Mouse (Mus musculus): ENCODE data around the gene Krtap15. TPM values are rescaled to one million over a fixed set of nuclear protein-coding genes. Genes with fewer than 3 reads are reported as not detected.

Krtap15 gene
- not detected in 2 replicates for polyA plus RNA-seq (2012; rRNA removed)

DNA sequence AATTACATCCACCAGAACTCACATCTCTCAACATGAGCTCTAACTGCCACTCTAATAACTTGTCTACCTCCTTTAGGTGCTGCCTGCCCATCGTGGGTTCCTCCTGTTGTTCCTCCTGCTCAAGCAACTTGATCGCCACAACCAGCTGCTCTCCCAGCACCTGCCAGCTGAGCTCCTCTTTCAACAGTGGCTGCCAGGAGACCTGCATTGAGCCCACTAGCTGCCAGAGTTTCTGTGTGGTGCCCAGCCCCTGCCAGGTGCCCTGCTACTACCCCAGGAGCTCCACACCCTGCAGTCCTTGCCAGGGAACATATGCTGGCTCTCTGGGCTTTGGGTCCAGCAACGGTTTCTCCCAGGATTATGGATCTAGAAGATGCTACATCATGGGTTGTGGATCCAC lies at the start of gene Krtap15:
Krtap15 (plus strand) TSS at position 150 of the 400 bp plus-strand sequence.

DNA sequence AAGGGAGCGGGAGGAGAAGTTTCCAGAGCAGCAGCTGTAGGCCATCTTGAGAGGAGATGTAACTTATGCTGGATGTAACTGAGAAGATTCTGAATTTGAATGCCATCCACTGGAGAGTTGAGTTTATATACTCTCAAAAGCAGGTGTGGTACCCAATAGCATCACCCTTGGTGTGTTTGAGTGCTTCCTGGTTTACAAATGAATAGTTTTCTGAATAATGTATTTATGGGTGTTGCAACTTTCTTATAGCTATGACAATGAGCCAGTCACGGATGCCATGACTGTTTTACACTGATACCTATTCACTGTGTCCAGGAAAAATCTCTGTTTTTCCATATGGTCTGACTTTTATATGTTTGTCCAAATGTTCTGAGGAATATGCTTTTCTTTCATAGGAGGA lies 45.9 kb upstream of the Krtap15 start, which contains the start of gene 2310057N15Rik:
2310057N15Rik (minus strand) TSS at position 101 of the 400 bp plus-strand sequence.

DNA sequence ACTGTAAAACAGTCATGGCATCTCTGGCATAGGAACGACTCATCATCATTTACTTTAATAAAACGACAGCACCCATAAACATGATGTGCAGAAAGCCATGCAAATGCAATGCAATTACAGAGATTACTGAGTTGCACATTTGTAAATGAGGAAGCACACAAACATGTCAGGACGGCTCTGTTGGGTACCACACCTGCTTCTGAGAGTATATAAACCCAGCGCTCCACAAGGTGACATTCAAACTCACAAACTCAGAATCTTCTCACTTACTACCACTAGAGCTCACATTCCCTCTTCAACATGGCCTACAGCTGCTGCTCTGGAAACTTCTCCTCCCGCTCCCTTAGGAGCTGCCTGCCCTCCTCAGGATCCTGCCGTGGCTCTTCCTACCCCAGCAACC lies 42.4 kb upstream of the Krtap15 start, which contains the start of gene Gm5965:
Gm5965 (plus strand) TSS at position 301 of the 400 bp plus-strand sequence.

DNA sequence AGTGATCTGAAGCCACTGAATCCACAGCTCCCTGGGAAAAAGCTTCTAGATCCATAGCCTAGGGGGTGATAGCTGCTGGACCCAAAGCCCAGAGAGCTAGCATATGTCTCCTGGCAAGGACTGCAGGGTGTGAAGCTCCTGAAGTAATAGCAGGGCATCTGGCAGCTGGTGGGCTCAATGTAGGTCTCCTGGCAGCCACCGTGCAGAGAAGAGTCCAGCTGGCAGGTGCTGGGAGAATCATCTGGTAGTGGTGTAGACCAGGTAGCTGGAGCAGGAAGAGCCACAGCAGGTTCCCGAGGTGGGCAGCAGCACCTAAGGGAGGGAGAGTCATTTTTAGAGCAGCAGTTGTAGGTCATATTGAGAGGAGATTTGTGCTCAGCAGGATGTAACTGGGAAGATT lies 8.2 kb upstream of the Krtap15 start, which contains the start of gene Gm20741:
Gm20741 (minus strand) TSS at position 394 of the 400 bp plus-strand sequence.

DNA sequence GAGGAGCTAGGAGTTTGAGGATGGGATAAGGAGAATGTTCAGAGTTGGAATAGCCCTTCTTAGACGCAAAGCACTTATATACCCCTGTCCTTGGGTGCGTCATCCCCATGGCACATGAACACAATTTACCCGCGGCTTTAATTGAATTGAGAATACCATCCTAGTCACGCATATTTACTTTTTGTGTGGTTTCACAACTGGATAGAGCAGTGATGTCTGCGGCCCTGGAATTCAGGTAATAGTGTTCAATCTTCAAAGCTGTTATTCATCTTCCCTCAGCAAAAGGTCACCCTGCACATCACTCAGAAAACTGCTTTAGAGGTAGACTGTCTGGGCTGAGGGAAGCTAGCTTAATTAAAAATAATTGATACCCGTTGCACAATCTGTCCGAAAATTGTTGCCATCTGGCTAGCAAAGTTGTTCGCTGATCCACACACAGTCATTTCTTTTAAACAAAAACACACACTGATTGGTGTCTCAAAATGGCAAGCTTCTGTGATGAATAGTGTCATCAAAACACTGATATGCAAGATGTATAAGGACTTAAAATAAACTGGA lies 6.2 kb downstream of the Krtap15 start, which contains the start of gene Krtap14:
Krtap14 (minus strand) TSS at position 51 of the 558 bp plus-strand sequence.

DNA sequence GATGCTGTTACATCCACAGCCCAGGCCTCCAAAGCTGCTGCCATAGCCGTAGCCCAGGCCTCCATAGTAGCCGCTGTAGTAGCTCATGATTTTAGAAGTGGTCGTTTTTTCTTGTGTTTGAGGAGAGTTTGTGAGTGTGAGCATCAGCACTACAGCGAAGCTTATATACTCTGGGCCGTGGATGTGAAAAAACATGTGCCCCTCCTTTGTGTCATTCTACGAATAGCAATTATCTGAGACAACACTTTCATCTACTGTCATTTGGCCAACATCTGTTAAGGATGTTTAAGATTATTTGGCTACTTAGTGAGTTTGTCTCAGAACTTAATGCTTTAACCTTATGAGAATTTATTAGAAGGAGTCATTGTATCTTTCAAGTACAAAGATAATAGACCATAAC lies 49.3 kb downstream of the Krtap15 start, which contains the start of gene Krtap19-1:
Krtap19-1 (minus strand) TSS at position 101 of the 400 bp plus-strand sequence.

DNA sequence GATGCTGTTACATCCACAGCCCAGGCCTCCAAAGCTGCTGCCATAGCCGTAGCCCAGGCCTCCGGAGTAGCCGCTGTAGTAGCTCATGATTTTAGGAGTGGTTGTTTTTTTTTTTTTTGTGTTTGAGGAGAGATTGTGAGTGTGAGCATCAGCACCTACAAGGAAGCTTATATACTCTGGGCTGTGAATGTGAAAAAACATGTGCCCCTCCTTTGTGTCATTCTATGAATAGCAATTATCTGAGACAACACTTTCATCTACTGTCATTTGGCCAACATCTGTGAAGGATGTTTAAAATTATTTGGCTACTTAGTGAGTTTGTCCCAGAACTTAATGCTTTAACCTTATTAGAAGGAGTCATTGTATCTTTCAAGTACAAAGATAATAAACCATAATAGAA lies 54.2 kb downstream of the Krtap15 start, which contains the start of gene Krtap19-2:
Krtap19-2 (minus strand) TSS at position 101 of the 400 bp plus-strand sequence.

DNA sequence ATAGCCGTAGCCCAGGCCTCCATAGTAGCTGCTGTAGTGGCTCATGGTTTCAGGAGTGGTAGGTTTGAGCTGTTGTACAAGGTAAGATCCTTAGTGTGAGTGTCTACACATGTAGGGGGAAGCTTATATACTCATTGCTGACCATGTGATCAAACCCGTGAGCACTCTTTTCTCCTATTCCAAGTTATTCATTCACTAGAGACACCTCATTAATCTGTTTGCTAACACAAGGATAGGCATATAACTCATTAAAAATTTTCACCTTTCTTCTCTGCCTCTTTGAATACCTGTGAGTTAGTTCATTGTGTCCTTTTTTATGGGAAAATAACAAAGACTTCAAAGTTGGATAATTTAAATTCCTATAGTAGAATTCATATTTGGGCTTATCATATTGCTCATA lies 57.9 kb downstream of the Krtap15 start, which contains the start of gene Krtap19-3:
Krtap19-3 (minus strand) TSS at position 101 of the 400 bp plus-strand sequence.

Other genes starting within 250 kb of the Krtap15 start
- gene Krtap24-1, start 207.9 kb upstream of the Krtap15 start, polyA plus RNA-seq (2012; rRNA removed) = not detected in 2 replicates
- gene 2310079G19Rik, start 192.5 kb upstream of the Krtap15 start, polyA plus RNA-seq (2012; rRNA removed) = not detected in 2 replicates
- not detected in 2 replicates for gene Krtap26-1, start 172.4 kb upstream of the Krtap15 start, polyA plus RNA-seq (2012; rRNA removed)
- not detected in 2 replicates for gene Krtap27-1, start 148.5 kb upstream of the Krtap15 start, polyA plus RNA-seq (2012; rRNA removed)
- gene 2310061N02Rik, start 112.3 kb upstream of the Krtap15 start, polyA plus RNA-seq (2012; rRNA removed) = not detected in 2 replicates
- not detected in 2 replicates for gene Krtap13-1, start 91.4 kb upstream of the Krtap15 start, polyA plus RNA-seq (2012; rRNA removed)
- gene Krtap13, start 68.6 kb upstream of the Krtap15 start, polyA plus RNA-seq (2012; rRNA removed) = not detected in 2 replicates
- not detected in 2 replicates for gene 2310034C09Rik, start 61.4 kb upstream of the Krtap15 start, polyA plus RNA-seq (2012; rRNA removed)
- gene 2310057N15Rik, start 46.0 kb upstream of the Krtap15 start, polyA plus RNA-seq (2012; rRNA removed) = not detected in 2 replicates
- not detected in 2 replicates for gene Gm5965, start 42.3 kb upstream of the Krtap15 start, polyA plus RNA-seq (2012; rRNA removed)
- gene Gm20741, start 8.0 kb upstream of the Krtap15 start, polyA plus RNA-seq (2012; rRNA removed) = not detected in 2 replicates
- gene Krtap14, start 5.9 kb downstream of the Krtap15 start, polyA plus RNA-seq (2012; rRNA removed) = not detected in 2 replicates
- not detected in 2 replicates for gene Krtap19-1, start 49.2 kb downstream of the Krtap15 start, polyA plus RNA-seq (2012; rRNA removed)
- gene Krtap19-2, start 54.1 kb downstream of the Krtap15 start, polyA plus RNA-seq (2012; rRNA removed) = not detected in 2 replicates
- not detected in 2 replicates for gene Krtap19-3, start 57.8 kb downstream of the Krtap15 start, polyA plus RNA-seq (2012; rRNA removed)
- not detected in 2 replicates for gene Krtap19-4, start 64.9 kb downstream of the Krtap15 start, polyA plus RNA-seq (2012; rRNA removed)
- not detected in 2 replicates for gene Krtap19-5, start 76.2 kb downstream of the Krtap15 start, polyA plus RNA-seq (2012; rRNA removed)
- not detected in 2 replicates for gene Krtap19-9b, start 112.0 kb downstream of the Krtap15 start, polyA plus RNA-seq (2012; rRNA removed)
- gene Krtap16-3, start 142.7 kb downstream of the Krtap15 start, polyA plus RNA-seq (2012; rRNA removed) = not detected in 2 replicates
- gene Krtap22-2, start 190.5 kb downstream of the Krtap15 start, polyA plus RNA-seq (2012; rRNA removed) = not detected in 2 replicates
- not detected in 2 replicates for gene Gm10229, start 195.1 kb downstream of the Krtap15 start, polyA plus RNA-seq (2012; rRNA removed)
- not detected in 2 replicates for gene Krtap6-1, start 211.5 kb downstream of the Krtap15 start, polyA plus RNA-seq (2012; rRNA removed)
- gene Gm10228, start 221.3 kb downstream of the Krtap15 start, polyA plus RNA-seq (2012; rRNA removed) = not detected in 2 replicates
- not detected in 2 replicates for gene Krtap6-5, start 227.7 kb downstream of the Krtap15 start, polyA plus RNA-seq (2012; rRNA removed)
- not detected in 2 replicates for gene 1110025L11Rik, start 243.8 kb downstream of the Krtap15 start, polyA plus RNA-seq (2012; rRNA removed)